Mouse (Mus musculus) MEL (cell line): ENCODE results near the gene Klhl40. TPM values are rescaled to one million over a fixed set of nuclear protein-coding genes. Genes with fewer than 3 reads are reported as not detected.

Experiments
- DNase-seq: peaks from one replicate; pipeline ENCODE4 v3.0.0; 2011; ENCODE audit warnings: low read depth, low spot score
- H3K27ac ChIP-seq: 2 replicates; pipeline ENCODE4 v1.5.1; 2012; ENCODE audit warnings: low read depth, mild to moderate bottlenecking, control low read depth, low read length, moderate library complexity; ENCODE audit not compliant: control insufficient read depth
- H3K27me3 ChIP-seq, 2 experiments: fragments of 150-350 bp in 1 of 2; sonication (generic) in 1 of 2; 2 replicates each; pipeline ENCODE4 v1.6.1; 2012; ENCODE audit warnings: low read length in 2 of 2, mild to moderate bottlenecking in 2 of 2, improper control_type of control experiment in 1 of 2, moderate library complexity in 1 of 2; ENCODE audit not compliant: insufficient read depth in 2 of 2, control insufficient read depth in 1 of 2
- H3K36me3 ChIP-seq, 2 experiments: 2 replicates each; pipeline ENCODE4 v1.6.1; 2012 to 2014; ENCODE audit warnings: low read length in 2 of 2, improper control_type of control experiment in 1 of 2, inconsistent platforms in 1 of 2, mild to moderate bottlenecking in 1 of 2; ENCODE audit not compliant: insufficient read depth in 2 of 2, control insufficient read depth in 1 of 2
- H3K4me1 ChIP-seq, 2 experiments: fragments of 150-350 bp in 1 of 2; sonication (generic) in 1 of 2; 2 replicates each; pipeline ENCODE4 v1.6.1; 2012; ENCODE audit warnings: low read length in 2 of 2, improper control_type of control experiment in 1 of 2, mild to moderate bottlenecking in 1 of 2; ENCODE audit not compliant: insufficient read depth in 2 of 2, control insufficient read depth in 1 of 2
- H3K4me3 ChIP-seq, 2 experiments: fragments of 150-350 bp in 1 of 2; sonication (generic) in 1 of 2; 2 replicates each; pipeline ENCODE4 v1.5.1; 2012; ENCODE audit warnings: low read depth in 2 of 2, low read length in 2 of 2, mild to moderate bottlenecking in 2 of 2, moderate library complexity in 2 of 2, control low read depth in 1 of 2, improper control_type of control experiment in 1 of 2; ENCODE audit not compliant: control insufficient read depth in 1 of 2, insufficient read depth in 1 of 2
- H3K79me2 ChIP-seq: 2 replicates; pipeline ENCODE4 v1.6.1; 2012; ENCODE audit warnings: mild to moderate bottlenecking, low read length, moderate library complexity; ENCODE audit not compliant: control insufficient read depth, poor library complexity, insufficient read depth
- H3K9ac ChIP-seq: 2 replicates; pipeline ENCODE4 v1.6.1; 2012; ENCODE audit warnings: low read depth, mild to moderate bottlenecking, control low read depth, low read length, moderate library complexity; ENCODE audit not compliant: control insufficient read depth, poor library complexity, severe bottlenecking
- H3K9me3 ChIP-seq: fragments of 150-350 bp; sonication (generic); replicated peaks from 2 replicates; pipeline ENCODE4 v1.6.1; 2012; ENCODE audit warnings: mild to moderate bottlenecking, low read length, improper control_type of control experiment, moderate library complexity; ENCODE audit not compliant: insufficient read depth
- BHLHE40 ChIP-seq: IDR thresholded peaks from 2 replicates; pipeline ENCODE4 v1.6.1; 2012; ENCODE audit warnings: low read depth, mild to moderate bottlenecking, inconsistent platforms, low read length, improper control_type of control experiment, borderline replicate concordance
- CHD2 ChIP-seq: IDR thresholded peaks from 2 replicates; pipeline ENCODE4 v1.6.1; 2011; ENCODE audit warnings: low read length, improper control_type of control experiment
- CTCF ChIP-seq, 3 experiments: IDR thresholded peaks in 2 of 3; conservative IDR thresholded peaks in 1 of 3; 2 replicates each; pipeline ENCODE4 v1.5.1; 2011 to 2012; ENCODE audit warnings: low read length in 3 of 3, low read depth in 2 of 3, mild to moderate bottlenecking in 2 of 3, improper control_type of control experiment in 1 of 3, inconsistent platforms in 1 of 3, mixed read lengths in 1 of 3, moderate library complexity in 1 of 3; ENCODE audit not compliant: control insufficient read depth in 1 of 3, insufficient read depth in 1 of 3, poor library complexity in 1 of 3, severe bottlenecking in 1 of 3
- E2F4 ChIP-seq: IDR thresholded peaks from 2 replicates; pipeline ENCODE4 v1.6.1; 2011; ENCODE audit warnings: low read depth, low read length, improper control_type of control experiment, borderline replicate concordance
- EP300 ChIP-seq, 2 experiments: IDR thresholded peaks; 2 replicates each; pipeline ENCODE4 v1.6.1; 2011; ENCODE audit warnings: improper control_type of control experiment in 2 of 2, low read length in 2 of 2, low read depth in 1 of 2, mild to moderate bottlenecking in 1 of 2
- GABPA ChIP-seq: IDR thresholded peaks from 2 replicates; pipeline ENCODE4 v1.6.1; 2012; ENCODE audit warnings: low read depth, mild to moderate bottlenecking, inconsistent platforms, low read length, improper control_type of control experiment, moderate library complexity
- GATA1 ChIP-seq: IDR thresholded peaks from 2 replicates; pipeline ENCODE4 v1.6.1; 2011; ENCODE audit warnings: low read depth, low read length, improper control_type of control experiment
- HCFC1 ChIP-seq: IDR thresholded peaks from 2 replicates; pipeline ENCODE4 v1.6.1; 2012; ENCODE audit warnings: low read depth, mild to moderate bottlenecking, inconsistent platforms, low read length, improper control_type of control experiment, moderate library complexity
- MAX ChIP-seq: IDR thresholded peaks from 2 replicates; pipeline ENCODE4 v1.6.1; 2011; ENCODE audit warnings: low read length, improper control_type of control experiment
- MAZ ChIP-seq: IDR thresholded peaks from 2 replicates; pipeline ENCODE4 v1.6.1; 2012; ENCODE audit warnings: low read depth, mild to moderate bottlenecking, inconsistent platforms, low read length, improper control_type of control experiment
- MYB ChIP-seq: IDR thresholded peaks from 2 replicates; pipeline ENCODE4 v1.6.1; 2011; ENCODE audit warnings: mild to moderate bottlenecking, low read depth, low read length, improper control_type of control experiment
- MYC ChIP-seq: IDR thresholded peaks from 2 replicates; pipeline ENCODE4 v1.6.1; 2011; ENCODE audit warnings: low read depth, mild to moderate bottlenecking, low read length, improper control_type of control experiment, moderate library complexity
- NELFE ChIP-seq: IDR thresholded peaks from 2 replicates; pipeline ENCODE4 v1.6.1; 2011; ENCODE audit warnings: low read depth, low read length, improper control_type of control experiment
- NRF1 ChIP-seq: IDR thresholded peaks from 2 replicates; pipeline ENCODE4 v1.6.1; 2014; ENCODE audit warnings: low read depth, mild to moderate bottlenecking, inconsistent platforms, low read length, improper control_type of control experiment, moderate library complexity; ENCODE audit not compliant: poor library complexity, insufficient read depth, severe bottlenecking
- RAD21 ChIP-seq: IDR thresholded peaks from 2 replicates; pipeline ENCODE4 v1.6.1; 2011; ENCODE audit warnings: mild to moderate bottlenecking, low read depth, low read length, improper control_type of control experiment
- RCOR1 ChIP-seq: IDR thresholded peaks from 2 replicates; pipeline ENCODE4 v1.6.1; 2012; ENCODE audit warnings: low read depth, mild to moderate bottlenecking, inconsistent platforms, low read length, improper control_type of control experiment
- SIN3A ChIP-seq: IDR thresholded peaks from 2 replicates; pipeline ENCODE4 v1.6.1; 2012; ENCODE audit warnings: low read length, improper control_type of control experiment, inconsistent platforms
- SMC3 ChIP-seq: IDR thresholded peaks from 2 replicates; pipeline ENCODE4 v1.6.1; 2011; ENCODE audit warnings: low read depth, low read length, improper control_type of control experiment
- TAL1 ChIP-seq: IDR thresholded peaks from 2 replicates; pipeline ENCODE4 v1.6.1; 2012; ENCODE audit warnings: mild to moderate bottlenecking, inconsistent platforms, low read length, moderate library complexity, mixed read lengths
- TCF12 ChIP-seq: IDR thresholded peaks from 2 replicates; pipeline ENCODE4 v1.6.1; 2014; ENCODE audit warnings: low read depth, mild to moderate bottlenecking, inconsistent platforms, low read length, improper control_type of control experiment, moderate library complexity
- USF2 ChIP-seq, 2 experiments: IDR thresholded peaks; 2 replicates each; pipeline ENCODE4 v1.6.1; 2011 to 2012; ENCODE audit warnings: improper control_type of control experiment in 2 of 2, low read length in 2 of 2, borderline replicate concordance in 1 of 2, inconsistent platforms in 1 of 2, low read depth in 1 of 2, mild to moderate bottlenecking in 1 of 2; ENCODE audit not compliant: insufficient read depth in 1 of 2
- ZKSCAN1 ChIP-seq: IDR thresholded peaks from 2 replicates; pipeline ENCODE4 v1.6.1; 2012; ENCODE audit warnings: low read depth, mild to moderate bottlenecking, inconsistent platforms, low read length, improper control_type of control experiment, moderate library complexity
- ZMIZ1 ChIP-seq: IDR thresholded peaks from 2 replicates; pipeline ENCODE4 v1.6.1; 2012; ENCODE audit warnings: low read depth, mild to moderate bottlenecking, inconsistent platforms, low read length, improper control_type of control experiment, moderate library complexity
- ZNF384 ChIP-seq: IDR thresholded peaks from 2 replicates; pipeline ENCODE4 v1.6.1; 2012; ENCODE audit warnings: low read depth, mild to moderate bottlenecking, inconsistent platforms, low read length, improper control_type of control experiment
- polyA plus RNA-seq, 2 experiments: library from polyadenylated mRNA; stranded (reverse) in 1 of 2; unstranded in 1 of 2; fragments of >175 nt in 1 of 2; fragments of >200 nt in 1 of 2; gene quantifications; 2 replicates each; pipeline versions ENCODE4 v1.2.1 to v1.2.4; 2012; ENCODE audit warnings: low replicate concordance in 2 of 2, low read depth in 1 of 2; ENCODE audit not compliant: insufficient read length in 2 of 2, insufficient read depth in 1 of 2, missing spikeins in 1 of 2
- total RNA-seq: library from RNA; depleted of rRNA; stranded (reverse); fragments of 300-350 nt; gene quantifications from 2 replicates; pipeline ENCODE4 v1.2.3, GENCODE M21; 2012

Gene Klhl40
- total and polyA plus RNA-seq, 3 experiments: not detected

GRCm38 (mm10) chr9:121808511-121808910 is 31.1 kb downstream of the Klhl40 start:
- no peak overlapping the region for H3K4me3 ChIP-seq
- H3K27me3 ChIP-seq: no peaks in the 10 kb centered on the region
- no peaks in the 10 kb centered on the region; a peak in 1 of 4 replicates for H3K4me1 ChIP-seq
- H3K9me3 ChIP-seq: no peaks in the 10 kb centered on the region
- H3K9ac ChIP-seq: no peak overlapping the region
- H3K27ac ChIP-seq: no peak overlapping the region
- no peaks in the 10 kb centered on the region for H3K79me2 ChIP-seq
- TF ChIP-seq GATA1 (no peak), ZKSCAN1 (no peak), NELFE (no peak), ZMIZ1 (no peak), CTCF (IDR thresholded peaks at IDR 0.05 in 2 of 3, conservative IDR thresholded peaks at IDR 0.05 in 1 of 3; ENCODE audit: control insufficient read depth in 1 of 3, insufficient read depth in 1 of 3, low read depth in 2 of 3, low read length in 3 of 3, poor library complexity in 1 of 3, severe bottlenecking in 1 of 3) (no peak), ZNF384 (no peak), SMC3 (no peak), TCF12 (no peak)
- DNase-seq: no peak
- H3K36me3 ChIP-seq: no peaks in the 10 kb centered on the region

GRCm38 (mm10) chr9:121810081-121810821 is 32.8 kb downstream of the Klhl40 start:
- no peaks in the 10 kb centered on the region for H3K36me3 ChIP-seq
- no peak for TF ChIP-seq MAZ
- TF ChIP-seq SIN3A: no peak
- TF ChIP-seq ZKSCAN1: no peak
- no peak for TF ChIP-seq BHLHE40
- TF ChIP-seq HCFC1: no peak
- TF ChIP-seq CHD2: no peak
- TF ChIP-seq NRF1: no peak
- no peak for TF ChIP-seq MAX
- TF ChIP-seq CTCF (IDR thresholded peaks at IDR 0.05 in 2 of 3, conservative IDR thresholded peaks at IDR 0.05 in 1 of 3; ENCODE audit: control insufficient read depth in 1 of 3, insufficient read depth in 1 of 3, low read depth in 2 of 3, low read length in 3 of 3, poor library complexity in 1 of 3, severe bottlenecking in 1 of 3): no peak
- no peak for TF ChIP-seq USF2 (IDR thresholded peaks at IDR 0.05; ENCODE audit: borderline replicate concordance in 1 of 2, insufficient read depth in 1 of 2, low read depth in 1 of 2, low read length in 2 of 2)
- TF ChIP-seq MYB: no peak
- TF ChIP-seq GABPA: no peak
- no peak for TF ChIP-seq RAD21
- no peak for TF ChIP-seq MYC
- TF ChIP-seq EP300 (IDR thresholded peaks at IDR 0.05; ENCODE audit: low read depth in 1 of 2, low read length in 2 of 2): no peak
- TF ChIP-seq TCF12: no peak
- no peak for TF ChIP-seq NELFE
- no peak for TF ChIP-seq TAL1
- no peak for TF ChIP-seq E2F4
- TF ChIP-seq RCOR1: no peak
- TF ChIP-seq, all 39 proteins: peak for 0
- no peaks in the 10 kb centered on the region for H3K9me3 ChIP-seq
- H3K4me1 ChIP-seq: no peaks in the 10 kb centered on the region
- H3K27me3 ChIP-seq: no peaks in the 10 kb centered on the region
- H3K4me3 ChIP-seq: no peak overlapping the region
- no peak overlapping the region for H3K27ac ChIP-seq
- H3K79me2 ChIP-seq: no peaks in the 10 kb centered on the region
- DNase-seq: no peak
- no peak overlapping the region for H3K9ac ChIP-seq
